Mouse (Mus musculus) megakaryocyte, adult 5-6 weeks (primary cell): ENCODE measurements around the gene Hs6st3. TPM values are rescaled to one million over a fixed set of nuclear protein-coding genes. Genes with fewer than 3 reads are reported as not detected.

ENCODE experiments used
- ATAC-seq: 2 replicates; pipeline ENCODE4 v1.8.0; 2016; ENCODE audit warnings: mild to moderate bottlenecking, inconsistent platforms; ENCODE audit not compliant: poor library complexity, severe bottlenecking
- total RNA-seq, 2 experiments: library from RNA; stranded (forward) in 1 of 2; stranded (reverse) in 1 of 2; fragments of 153-499, 151-499 nt in 1 of 2; fragments of 221-1000, 200-1000 nt in 1 of 2; gene quantifications; 2 replicates each; pipeline versions ENCODE4 v1.2.3 to v1.2.4; 2015 to 2017

Hs6st3 gene
- total RNA-seq (2015): not detected in 2 replicates
- not detected in 2 replicates for total RNA-seq (2017)

- ATAC-seq: no peak
These were observed at the start of gene Hs6st3 for GRCm38 (mm10) chr14:119137906-119138785. Gene Hs6st3 (plus strand): TSS chr14:119138341.

- ATAC-seq: peak; percentile 24
These were observed 39.1 kb upstream of the Hs6st3 start, which contains the start of gene Uggt2 for GRCm38 (mm10) chr14:119098851-119099569. Gene Uggt2 (minus strand): TSS chr14:119099430.

DNA sequence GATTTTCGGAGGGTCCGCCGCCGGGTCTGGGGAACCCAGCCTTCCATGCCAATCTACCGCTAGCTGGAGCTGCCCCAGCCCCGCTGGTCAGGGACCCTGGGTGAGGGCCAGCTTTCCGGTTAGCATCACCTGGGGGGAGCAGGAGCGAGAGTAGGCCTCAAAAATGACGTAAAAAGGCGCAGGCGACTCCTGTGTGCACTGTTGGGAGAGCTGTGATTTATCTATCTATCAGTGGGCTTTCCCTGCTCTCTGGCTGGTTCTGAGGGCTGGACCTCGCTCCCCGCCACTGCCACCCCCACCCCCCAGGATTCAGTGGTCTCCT, 38.6 kb upstream of the Hs6st3 start:
- ATAC-seq: no peak

GRCm38 (mm10) chr14:119107591-119107990, 30.6 kb upstream of the Hs6st3 start:
- ATAC-seq: no peak

DNA sequence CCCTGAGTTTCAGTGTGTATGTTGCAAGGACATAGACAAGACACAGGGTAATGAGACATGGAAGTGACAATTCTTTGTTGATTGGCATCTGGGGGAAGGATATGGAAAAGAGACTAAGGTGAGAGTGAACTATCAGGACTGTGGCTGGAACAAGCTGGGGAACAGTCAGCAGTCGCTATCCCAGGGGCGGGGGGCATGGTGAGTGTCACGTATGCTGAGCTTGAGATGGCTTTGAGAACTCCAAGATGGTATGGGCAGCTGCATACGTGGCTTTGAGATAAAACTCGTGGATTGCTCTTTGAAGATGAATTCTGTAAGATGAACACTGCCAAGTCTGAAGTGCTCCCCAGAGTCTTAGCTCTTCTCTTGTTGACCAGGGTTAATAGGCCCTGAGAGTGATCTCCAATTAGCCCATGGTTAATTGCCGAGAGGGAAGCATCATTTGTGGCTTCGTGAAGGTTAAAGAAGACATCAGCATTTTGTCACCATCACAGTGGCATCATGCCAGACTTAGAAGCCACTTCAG, 29.3 kb upstream of the Hs6st3 start:
- no peak for ATAC-seq

DNA sequence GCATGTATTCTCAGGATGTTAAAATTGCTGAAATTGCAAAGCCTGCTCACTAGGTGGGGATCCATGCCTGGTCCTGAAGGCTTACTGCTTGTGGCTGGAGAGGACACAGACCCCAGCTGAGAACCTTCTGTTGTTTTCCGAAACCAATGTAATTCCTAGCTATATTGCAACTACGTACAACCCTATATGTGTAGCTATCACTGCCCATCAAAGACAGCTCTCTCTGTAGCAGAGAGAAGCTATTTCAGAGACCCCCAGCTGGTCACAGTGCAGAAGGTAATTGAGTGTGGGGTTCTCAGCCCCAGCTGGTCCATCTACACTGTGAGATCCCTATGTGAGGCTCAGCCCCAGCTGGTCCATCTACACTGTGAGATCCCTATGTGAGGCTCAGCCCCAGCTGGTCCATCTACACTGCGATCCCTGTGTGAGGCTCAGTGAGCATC, 28.3 kb upstream of the Hs6st3 start:
- no peak for ATAC-seq

DNA sequence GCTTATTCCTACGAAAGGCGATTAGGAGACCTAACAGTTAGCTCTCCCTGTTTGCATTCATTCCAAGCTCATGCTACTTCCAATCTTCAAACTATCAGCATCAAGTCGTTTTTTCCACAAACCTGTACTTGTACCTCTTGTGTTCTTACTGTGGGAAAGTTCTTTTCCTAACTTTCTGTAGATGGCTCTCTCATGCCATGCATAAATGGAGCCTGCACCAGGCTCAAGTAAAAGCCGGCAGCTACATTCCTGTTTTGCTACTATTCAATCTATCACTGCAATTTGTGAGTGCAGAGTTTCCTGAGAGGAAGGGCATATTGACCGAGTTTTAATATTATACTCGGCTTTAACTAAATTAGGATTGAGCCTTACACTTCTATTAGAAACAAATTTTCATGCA, 25.6 kb upstream of the Hs6st3 start:
- ATAC-seq: no peak

GRCm38 (mm10) chr14:119123582-119123981, 14.6 kb upstream of the Hs6st3 start:
- ATAC-seq: no peak

- ATAC-seq: no peak
These were observed 14.1 kb upstream of the Hs6st3 start for GRCm38 (mm10) chr14:119124061-119124460.

- ATAC-seq: no peak
These were observed 12.3 kb upstream of the Hs6st3 start for GRCm38 (mm10) chr14:119125840-119126239.

DNA sequence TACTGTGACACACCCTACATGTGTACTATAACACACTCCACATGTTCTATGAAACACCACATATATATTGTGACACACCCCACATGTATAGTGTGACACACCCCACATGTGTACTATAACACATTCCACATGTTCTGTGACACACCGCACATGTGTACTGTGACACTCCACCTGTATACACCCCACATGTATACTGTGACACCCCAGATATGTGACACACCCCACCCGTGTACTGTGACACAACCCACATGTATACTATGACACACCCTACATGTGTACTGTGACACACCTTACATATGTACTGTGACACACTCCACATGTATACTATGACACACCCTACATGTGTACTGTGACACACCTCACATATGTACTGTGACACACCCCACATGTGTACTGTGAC, 10.8 kb upstream of the Hs6st3 start:
- no peak for ATAC-seq

DNA sequence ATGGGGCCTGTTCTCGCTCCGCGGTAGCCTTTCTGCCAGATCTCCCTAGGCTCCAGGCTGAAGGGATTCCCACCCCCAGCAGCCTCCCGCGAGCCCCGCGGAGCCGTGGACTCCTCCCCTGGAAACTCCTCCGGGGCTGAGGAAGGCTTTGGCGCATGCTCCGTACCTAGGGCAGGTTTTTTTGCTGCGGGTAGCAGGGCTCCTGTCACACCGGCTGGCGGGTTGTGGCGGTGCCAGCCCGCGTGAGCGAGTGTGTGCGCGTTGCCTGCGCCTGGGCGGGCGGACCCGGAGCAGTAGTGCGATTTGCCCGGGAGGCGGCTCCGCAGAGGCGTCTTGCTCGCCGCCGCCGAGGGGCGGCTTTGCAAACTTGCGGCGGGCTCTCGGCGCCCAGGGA, 632 bp upstream of the Hs6st3 start:
- no peak for ATAC-seq

- no peak for ATAC-seq
These were observed 602 bp downstream of the Hs6st3 start for GRCm38 (mm10) chr14:119138786-119139100.

DNA sequence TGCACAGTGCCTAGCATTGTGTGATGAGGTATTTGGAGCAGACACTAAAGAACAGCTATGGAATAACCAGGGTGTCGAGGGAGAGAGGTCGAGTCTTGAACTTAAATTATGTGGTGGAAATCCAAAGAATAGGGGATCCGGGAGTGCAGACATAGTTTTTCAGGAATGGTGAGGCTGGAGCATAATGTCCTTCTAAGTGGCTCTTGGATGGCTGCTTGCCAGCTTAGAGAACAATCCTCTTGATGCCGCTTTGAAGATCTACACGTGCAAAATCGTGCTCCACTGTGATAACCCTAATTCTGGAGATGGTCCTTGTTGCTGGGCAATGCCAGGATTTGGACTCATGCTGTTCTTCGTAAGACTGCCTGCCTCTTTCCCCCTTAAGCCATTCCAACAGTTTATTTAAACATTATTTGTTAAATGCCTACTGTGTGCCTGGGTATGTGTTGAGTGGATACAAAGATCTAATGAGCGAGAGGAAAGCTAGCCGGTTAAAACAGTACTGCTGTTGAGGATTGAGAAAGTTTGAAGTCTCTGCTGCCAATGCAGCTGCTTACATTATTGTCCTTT, 1.3 kb downstream of the Hs6st3 start:
- ATAC-seq: no peak

DNA sequence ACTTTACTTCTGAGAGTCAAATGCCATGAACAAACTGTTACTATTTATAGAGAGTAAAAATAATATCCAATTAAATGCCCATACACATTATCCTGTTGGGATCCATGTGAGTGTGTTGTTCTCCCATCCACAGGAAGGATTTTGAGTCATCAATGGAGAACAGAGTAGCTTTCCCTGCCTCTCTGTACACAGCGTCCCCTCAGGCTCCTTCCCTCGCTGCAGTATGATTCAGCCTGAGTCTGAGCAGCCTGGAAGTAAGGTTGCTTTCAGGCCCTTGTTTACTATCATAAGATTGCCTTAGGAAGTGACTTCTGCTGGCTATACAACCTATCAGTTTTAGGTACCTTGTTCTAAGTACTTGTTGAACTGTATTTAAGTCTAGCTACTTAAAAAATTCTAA, 14.9 kb downstream of the Hs6st3 start:
- no peak for ATAC-seq

GRCm38 (mm10) chr14:119193905-119194304, 55.8 kb downstream of the Hs6st3 start:
- ATAC-seq: no peak

DNA sequence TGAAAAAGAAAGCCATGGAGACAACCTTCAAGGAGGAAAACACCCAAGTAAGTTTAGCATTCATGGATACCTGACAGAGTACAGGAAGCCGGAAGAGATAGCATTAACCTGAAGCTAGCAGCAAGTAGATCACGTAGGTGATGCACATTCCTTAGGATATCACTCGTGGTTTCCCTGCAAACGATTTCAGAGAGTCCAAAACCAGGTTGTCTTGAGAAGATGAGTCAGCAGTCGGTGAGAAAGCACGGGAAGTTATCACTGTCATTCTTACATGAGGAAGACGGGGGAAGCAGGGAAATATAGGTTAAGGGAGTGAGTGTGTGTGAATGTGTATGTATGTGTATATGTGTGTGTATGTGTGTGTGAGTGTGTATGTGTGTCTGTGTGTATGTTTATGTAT, 65.4 kb downstream of the Hs6st3 start:
- ATAC-seq: no peak

DNA sequence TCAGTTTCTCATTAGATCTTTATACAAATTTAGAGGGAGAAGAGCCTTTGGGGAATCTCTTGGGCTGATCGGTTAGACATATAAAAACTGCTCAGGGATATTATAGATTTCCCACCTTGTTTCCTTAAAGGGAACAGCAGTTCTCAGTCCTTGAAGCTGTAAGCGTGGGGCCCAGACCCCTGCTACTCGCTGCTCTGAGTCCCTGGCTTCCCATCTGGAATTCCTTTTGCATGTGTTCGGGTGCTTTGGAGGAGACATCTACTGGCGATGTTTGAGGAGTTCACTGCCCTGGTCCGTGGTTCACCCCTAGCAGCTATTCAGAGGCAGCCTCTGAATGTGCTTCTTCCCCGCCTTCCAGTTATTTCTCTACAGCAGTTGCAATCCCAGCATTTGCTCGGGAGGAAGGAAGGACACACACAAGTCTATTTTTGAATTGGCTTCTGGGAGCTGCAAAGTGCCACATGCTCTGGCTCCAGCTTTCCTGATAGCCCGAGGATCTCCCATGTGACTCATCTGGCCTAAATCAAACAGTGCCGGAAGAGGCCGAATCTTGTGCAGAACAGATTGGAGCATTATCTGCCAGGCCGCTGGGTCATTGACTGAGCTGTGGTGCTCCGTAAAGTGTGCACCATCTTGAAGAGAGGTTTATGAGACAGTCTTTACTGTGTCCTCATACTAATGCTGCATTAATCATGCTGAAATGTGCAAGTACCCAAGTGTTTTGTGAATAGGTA, 77.6 kb downstream of the Hs6st3 start:
- ATAC-seq: no peak

GRCm38 (mm10) chr14:119227709-119228338, 89.7 kb downstream of the Hs6st3 start:
- ATAC-seq: no peak

GRCm38 (mm10) chr14:119233598-119233997, 95.5 kb downstream of the Hs6st3 start:
- ATAC-seq: no peak

- no peak for ATAC-seq
These were observed 109.0 kb downstream of the Hs6st3 start for GRCm38 (mm10) chr14:119247131-119247530.
